Mouse (Mus musculus) midbrain, postnatal 0 days (tissue): ENCODE measurements around the gene Olfr1378. TPM values are rescaled to one million over a fixed set of nuclear protein-coding genes. Genes with fewer than 3 reads are reported as not detected.
A peak's percentile ranks its signal among the peaks of the same experiment; 100 is the strongest.

ENCODE experiments used
- ATAC-seq: fragments of 200-750 bp; cut with Nextera tagmentation; 2 replicates; pipeline ENCODE4 v1.8.0; 2017; ENCODE audit warnings: moderate number of reproducible peaks, mild to moderate bottlenecking, moderate TSS enrichment, moderate library complexity; ENCODE audit not compliant: low FRiP score
- DNase-seq: peaks from one replicate; pipeline ENCODE4 v3.0.0-alpha.2; 2015; ENCODE audit warnings: low spot score
- H3K27ac ChIP-seq: fragments of 300-500 bp; sonication (generic); 2 replicates; pipeline ENCODE4 v1.5.1; 2014; ENCODE audit warnings: low read depth, mild to moderate bottlenecking, low read length, mixed read lengths
- H3K27me3 ChIP-seq: fragments of 300-500 bp; sonication (generic); 2 replicates; pipeline ENCODE4 v1.6.1; 2014; ENCODE audit warnings: low read length, control low read depth, mixed read lengths; ENCODE audit not compliant: insufficient read depth
- H3K36me3 ChIP-seq: fragments of 300-500 bp; sonication (generic); 2 replicates; pipeline ENCODE4 v1.6.1; 2014; ENCODE audit warnings: low read length, control low read depth, mixed read lengths; ENCODE audit not compliant: insufficient read depth
- H3K4me1 ChIP-seq: fragments of 300-500 bp; sonication (generic); 2 replicates; pipeline ENCODE4 v1.6.1; 2014; ENCODE audit warnings: mild to moderate bottlenecking, control low read depth, antibody characterized with exemption, low read length, mixed read lengths; ENCODE audit not compliant: insufficient read depth
- H3K4me2 ChIP-seq: fragments of 300-500 bp; sonication (generic); 2 replicates; pipeline ENCODE4 v1.6.1; 2014; ENCODE audit warnings: low read depth, mild to moderate bottlenecking, low read length, mixed read lengths; ENCODE audit not compliant: poor library complexity, severe bottlenecking
- H3K4me3 ChIP-seq: fragments of 300-500 bp; sonication (generic); 2 replicates; pipeline ENCODE4 v1.5.1; 2014; ENCODE audit warnings: low read depth, mild to moderate bottlenecking, low read length, moderate library complexity
- H3K9ac ChIP-seq: fragments of 300-500 bp; sonication (generic); replicated peaks from 2 replicates; pipeline ENCODE4 v1.6.1; 2014; ENCODE audit warnings: mild to moderate bottlenecking, low read length, moderate library complexity, mixed read lengths; ENCODE audit not compliant: poor library complexity, severe bottlenecking
- H3K9me3 ChIP-seq: fragments of 300-500 bp; sonication (generic); 2 replicates; pipeline ENCODE4 v1.6.1; 2016; ENCODE audit warnings: low read length, control low read depth
- CTCF ChIP-seq: IDR thresholded peaks from 2 replicates; pipeline ENCODE4 v1.5.1; 2016; ENCODE audit warnings: antibody characterized with exemption, mild to moderate bottlenecking
- WGBS: fragments of 180-500 bp; shearing (Covaris S2); extraction: QIAGEN DNeasy Blood & Tissue Kit; methylation state at CpG from one replicate; pipeline ENCODE4 v1.1.7; 2014; 5-methylcytosine and 5-hydroxymethylcytosine counted together
- polyA plus RNA-seq: library from polyadenylated mRNA; unstranded; fragments of >200 nt; fragmentation: Nextera tagmentation; extraction: Ambion mirVana; gene quantifications from 2 replicates; pipeline ENCODE4 v1.2.1, GENCODE M21; 2015
- total RNA-seq: library from RNA; depleted of rRNA; stranded (reverse); fragments of >200 nt; gene quantifications from 2 replicates; pipeline ENCODE4 v1.2.3, GENCODE M21; 2014; rRNA removed

Gene Olfr1378
- total RNA-seq: not detected in 2 replicates
- polyA plus RNA-seq: 0.16 TPM in 1 of 2 replicates, not detected in the other

GRCm38 (mm10) chr11:50966230-50966629 is at the start of gene Olfr1378:
Olfr1378 (plus strand) TSS chr11:50966530.
- Histone ChIP-seq H3K9me3 (no peaks in the 10 kb centered on the region), H3K9ac (no peak within 1 kb of the TSS), H3K36me3 (no peaks in the 10 kb centered on the region), H3K4me2 (no peak within 1 kb of the TSS), H3K27ac (no peak within 1 kb of the TSS), H3K4me1 (no peaks in the 10 kb centered on the region), H3K27me3 (no peaks in the 10 kb centered on the region), H3K4me3 (no peak within 1 kb of the TSS)
- WGBS: 79% methylated on average over 11 of the region's 11 CpGs
- no peak for DNase-seq
- TF ChIP-seq CTCF: no peak
- ATAC-seq: no peak

- WGBS: 20% methylated on average over 14 of the region's 14 CpGs
- ATAC-seq: no peak
Observed at GRCm38 (mm10) chr11:50930469-50931014, 35.8 kb upstream of the Olfr1378 start.

GRCm38 (mm10) chr11:50931021-50931420 is 35.3 kb upstream of the Olfr1378 start:
- H3K4me1 ChIP-seq: peaks cover 3% of the 10 kb centered on the region; the same call in 1 of the 2 replicates
- ATAC-seq: peak; percentile 68
- no peaks in the 10 kb centered on the region for H3K9me3 ChIP-seq

More at GRCm38 (mm10) chr11:50930469-50931014, 35.8 kb upstream of the Olfr1378 start:
- Histone ChIP-seq H3K9ac (peak overlapping the region; percentile 66), H3K4me3 (peak overlapping the region; percentile 53), H3K27ac (peak overlapping the region; percentile 84), H3K4me1 (peaks cover 3% of the 10 kb centered on the region; the same call in 1 of the 2 replicates), H3K27me3 (no peaks in the 10 kb centered on the region), H3K4me2 (peak overlapping the region; percentile 78), H3K9me3 (no peaks in the 10 kb centered on the region), H3K36me3 (no peaks in the 10 kb centered on the region; the same call in none of the 2 replicates)
- DNase-seq: peak; percentile 23
- TF ChIP-seq CTCF: no peak

GRCm38 (mm10) chr11:50931451-50931866 is 34.9 kb upstream of the Olfr1378 start, which contains the start of gene Zfp354b:
Zfp354b (minus strand) TSS chr11:50931633.
- H3K9me3 ChIP-seq: no peaks in the 10 kb centered on the region
- TF ChIP-seq CTCF: no peak
- H3K4me3 ChIP-seq: peak within 1 kb of the TSS; percentile 53
- DNase-seq (peak; percentile 97), ATAC-seq (peak; percentile 95)
- H3K27me3 ChIP-seq: no peaks in the 10 kb centered on the region
- H3K27ac ChIP-seq: peak within 1 kb of the TSS; percentile 84
- H3K9ac ChIP-seq: peak within 1 kb of the TSS; percentile 66
- no peaks in the 10 kb centered on the region; the same call in 1 of the 2 replicates for H3K36me3 ChIP-seq
- peaks cover 3% of the 10 kb centered on the region; the same call in 1 of the 2 replicates for H3K4me1 ChIP-seq
- 1% methylated on average over 18 of the region's 18 CpGs for WGBS
- peak within 1 kb of the TSS; percentile 78 for H3K4me2 ChIP-seq

More at GRCm38 (mm10) chr11:50931021-50931420, 35.3 kb upstream of the Olfr1378 start:
- Histone ChIP-seq H3K4me2 (peak overlapping the region; percentile 78), H3K4me3 (peak overlapping the region; percentile 53), H3K27ac (peak overlapping the region; percentile 84), H3K36me3 (no peaks in the 10 kb centered on the region; the same call in none of the 2 replicates), H3K9ac (peak overlapping the region; percentile 66), H3K27me3 (no peaks in the 10 kb centered on the region)
- under 1% methylated on average over 16 of the region's 16 CpGs for WGBS
- DNase-seq: peak; percentile 27
- no peak for TF ChIP-seq CTCF

GRCm38 (mm10) chr11:50932040-50932439 is 34.3 kb upstream of the Olfr1378 start:
- Histone ChIP-seq H3K9ac (no peak overlapping the region), H3K36me3 (no peaks in the 10 kb centered on the region; the same call in 1 of the 2 replicates), H3K9me3 (no peaks in the 10 kb centered on the region), H3K4me3 (peak overlapping the region; percentile 53; the same call in 1 of the 2 replicates), H3K27ac (peak overlapping the region; percentile 57), H3K27me3 (no peaks in the 10 kb centered on the region), H3K4me1 (peaks cover 3% of the 10 kb centered on the region; the same call in 1 of the 2 replicates), H3K4me2 (peak overlapping the region; percentile 78)
- no peak for DNase-seq
- WGBS: 58% methylated on average over 1 of the region's 1 CpGs
- TF ChIP-seq CTCF: no peak
- ATAC-seq: peak; percentile 57

- Histone ChIP-seq H3K9me3 (no peaks in the 10 kb centered on the region), H3K4me3 (no peak overlapping the region), H3K4me2 (no peak overlapping the region), H3K36me3 (no peaks in the 10 kb centered on the region), H3K27ac (no peak overlapping the region), H3K4me1 (no peaks in the 10 kb centered on the region), H3K9ac (no peak overlapping the region), H3K27me3 (no peaks in the 10 kb centered on the region)
- ATAC-seq: no peak
- WGBS: 82% methylated on average over 8 of the region's 8 CpGs
- no peak for TF ChIP-seq CTCF
- no peak for DNase-seq
Observed at GRCm38 (mm10) chr11:50938435-50938834, 27.9 kb upstream of the Olfr1378 start.
